Mouse (Mus musculus): ENCODE measurements around the gene Bst1. TPM values are rescaled to one million over a fixed set of nuclear protein-coding genes. Genes with fewer than 3 reads are reported as not detected.
A peak's percentile ranks its signal among the peaks of the same experiment; 100 is the strongest.

Bst1 gene
- total RNA-seq (2014; rRNA removed) (0.08 and 0.76 TPM in 2 replicates), polyA plus RNA-seq (2015; fragmentation: Nextera tagmentation; extraction: Ambion mirVana) (0.11 TPM in 1 of 2 replicates, not detected in the other)

DNA sequence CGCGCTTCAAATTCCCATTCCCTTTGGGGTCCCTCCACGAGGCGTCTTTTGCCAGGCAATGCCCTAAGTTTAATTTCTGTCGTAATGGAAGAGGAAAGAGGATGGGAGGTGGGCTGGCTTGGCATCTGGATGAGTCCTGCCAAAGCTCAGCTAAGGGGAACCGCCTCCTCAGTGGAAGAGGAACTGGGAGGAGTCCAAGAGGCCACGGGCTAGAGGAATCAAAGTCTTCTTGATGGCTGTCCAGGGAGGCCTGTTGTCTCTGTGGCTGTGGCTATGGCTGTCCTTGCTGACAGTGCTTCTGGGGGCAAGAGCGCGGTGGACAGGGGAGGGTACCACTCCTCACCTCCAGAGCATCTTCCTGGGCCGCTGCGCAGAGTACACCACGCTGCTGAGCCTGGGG lies at the start of gene Bst1:
Gene Bst1 (plus strand): TSS at position 191 of the 400 bp plus-strand sequence.
- ATAC-seq (no peak), DNase-seq (no peak)
- H3K27me3 ChIP-seq (ENCODE audit: insufficient read depth, low read length): no peaks in the 10 kb centered on the region
- no peaks in the 10 kb centered on the region for H3K9me3 ChIP-seq (ENCODE audit: low read length)
- TF ChIP-seq CTCF (IDR thresholded peaks at IDR 0.05; ENCODE audit: low read depth): no peak
- no peak within 1 kb of the TSS for H3K4me3 ChIP-seq (ENCODE audit: low read depth, low read length)
- no peaks in the 10 kb centered on the region for H3K4me1 ChIP-seq (ENCODE audit: insufficient read depth)
- H3K27ac ChIP-seq (ENCODE audit: low read depth, low read length): no peak within 1 kb of the TSS
- WGBS: 52% methylated on average over 12 of the region's 12 CpGs
- H3K4me2 ChIP-seq (ENCODE audit: low read depth): no peak within 1 kb of the TSS
- H3K9ac ChIP-seq: no peak within 1 kb of the TSS
- no peaks in the 10 kb centered on the region for H3K36me3 ChIP-seq (ENCODE audit: insufficient read depth)

DNA sequence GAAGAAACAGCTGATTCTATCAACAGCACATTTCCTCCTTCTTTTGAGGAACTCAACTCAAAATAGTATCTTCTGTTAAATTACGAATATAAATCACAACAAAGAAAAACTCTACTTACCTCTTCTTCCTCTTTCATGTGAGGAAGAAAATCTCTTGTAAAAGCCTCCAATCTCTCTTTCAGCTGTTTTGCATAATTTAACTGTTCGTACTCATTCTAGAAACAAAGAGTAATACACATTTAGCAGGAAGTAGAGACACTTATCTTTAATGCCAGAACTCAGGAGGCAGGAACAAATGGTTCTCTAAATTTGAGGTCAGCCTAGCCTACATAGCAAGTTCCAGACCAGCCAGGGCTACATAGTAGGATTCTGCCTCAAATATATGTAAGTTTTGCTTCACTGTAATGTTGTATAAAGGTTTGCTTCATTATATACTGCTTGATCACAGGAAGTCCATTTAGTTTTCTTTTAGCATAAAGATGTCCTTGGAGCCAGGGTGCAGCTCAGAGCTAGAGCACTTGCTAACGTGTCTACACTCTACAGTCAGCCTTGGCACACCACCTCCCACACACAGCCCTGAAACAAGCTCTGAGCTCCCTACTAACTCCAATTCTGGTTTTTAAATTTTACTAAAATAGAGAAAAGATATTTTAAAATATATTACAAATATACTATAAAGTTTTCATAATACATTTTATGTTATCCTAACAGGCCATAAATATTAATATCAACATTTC lies 47.9 kb upstream of the Bst1 start:
- H3K4me3 ChIP-seq (ENCODE audit: low read depth, low read length): no peak overlapping the region
- no peak for ATAC-seq
- no peaks in the 10 kb centered on the region for H3K4me1 ChIP-seq (ENCODE audit: insufficient read depth)
- H3K27me3 ChIP-seq (ENCODE audit: insufficient read depth, low read length): no peaks in the 10 kb centered on the region
- no peak for DNase-seq
- H3K27ac ChIP-seq (ENCODE audit: low read depth, low read length): no peak overlapping the region
- 84% methylated on average over 3 of the region's 3 CpGs for WGBS
- no peaks in the 10 kb centered on the region for H3K9me3 ChIP-seq (ENCODE audit: low read length)
- no peak for TF ChIP-seq CTCF (IDR thresholded peaks at IDR 0.05; ENCODE audit: low read depth)
- H3K9ac ChIP-seq: no peak overlapping the region
- H3K36me3 ChIP-seq (ENCODE audit: insufficient read depth): peaks cover 31% of the 10 kb centered on the region
- H3K4me2 ChIP-seq (ENCODE audit: low read depth): no peak overlapping the region

DNA sequence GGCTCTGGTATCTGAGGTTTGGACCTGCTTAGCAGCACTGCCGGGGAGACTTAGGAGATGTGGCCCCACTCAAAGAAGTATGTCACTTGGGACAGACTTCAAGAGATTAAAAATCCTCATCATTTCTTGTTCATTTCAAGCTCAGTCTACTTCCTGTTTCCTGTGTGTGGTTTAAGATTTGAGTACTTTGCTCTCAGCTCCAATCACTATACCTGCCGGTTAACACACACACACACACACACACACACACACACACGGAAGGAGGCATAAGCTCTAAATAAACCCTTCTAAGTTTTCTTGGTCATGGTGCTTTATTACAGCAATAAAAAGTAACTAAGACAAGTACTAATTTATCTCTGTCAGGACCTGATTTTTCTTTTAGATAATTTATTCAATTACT lies 47.1 kb upstream of the Bst1 start:
- ATAC-seq (no peak), DNase-seq (no peak)
- Histone ChIP-seq H3K4me2 (ENCODE audit: low read depth) (no peak overlapping the region), H3K9ac (no peak overlapping the region), H3K27me3 (ENCODE audit: insufficient read depth, low read length) (no peaks in the 10 kb centered on the region), H3K4me1 (ENCODE audit: insufficient read depth) (no peaks in the 10 kb centered on the region), H3K36me3 (ENCODE audit: insufficient read depth) (peaks cover 31% of the 10 kb centered on the region), H3K27ac (ENCODE audit: low read depth, low read length) (no peak overlapping the region), H3K4me3 (ENCODE audit: low read depth, low read length) (no peak overlapping the region), H3K9me3 (ENCODE audit: low read length) (no peaks in the 10 kb centered on the region)
- no peak for TF ChIP-seq CTCF (IDR thresholded peaks at IDR 0.05; ENCODE audit: low read depth)
- 94% methylated on average over 3 of the region's 3 CpGs for WGBS

DNA sequence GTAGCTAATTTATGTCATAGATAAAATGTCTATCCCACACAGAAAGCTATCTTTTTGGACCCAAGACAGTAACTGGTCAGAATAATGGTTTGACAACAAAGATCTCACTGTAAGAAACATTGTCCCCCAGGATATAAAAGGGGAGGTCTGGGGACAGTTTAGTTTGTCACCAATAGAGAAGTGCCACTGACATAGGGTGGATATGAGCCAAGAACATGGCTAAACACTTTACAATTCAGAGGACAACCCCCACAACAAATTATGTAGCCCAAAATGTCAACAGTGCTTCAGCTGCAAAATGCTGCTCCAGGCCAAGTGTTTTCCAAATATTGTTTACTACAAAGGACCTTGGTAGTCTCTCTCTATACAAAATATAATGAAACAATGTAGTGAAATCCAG lies 42.3 kb upstream of the Bst1 start:
- TF ChIP-seq CTCF (IDR thresholded peaks at IDR 0.05; ENCODE audit: low read depth): no peak
- no peak for ATAC-seq

DNA sequence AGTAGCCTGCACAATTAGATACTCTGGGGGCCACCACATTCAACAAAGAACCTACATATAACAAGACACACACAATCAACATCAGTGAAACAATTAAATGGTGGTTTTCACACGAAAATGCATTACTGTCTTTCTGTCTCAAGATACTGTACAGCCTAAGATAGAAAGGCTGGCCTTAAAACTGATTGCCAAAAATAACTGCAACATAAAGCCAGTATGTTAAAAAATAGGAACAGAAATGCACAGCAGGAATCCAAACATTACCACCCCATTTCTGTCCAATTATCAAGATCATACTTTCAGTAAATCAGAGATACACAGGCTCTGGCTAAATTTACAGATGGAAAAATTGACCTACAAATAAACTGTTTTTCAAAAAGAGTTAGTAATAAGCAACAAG lies 41.7 kb upstream of the Bst1 start:
- Histone ChIP-seq H3K27me3 (ENCODE audit: insufficient read depth, low read length) (no peaks in the 10 kb centered on the region), H3K9ac (no peak overlapping the region), H3K4me2 (ENCODE audit: low read depth) (no peak overlapping the region), H3K4me3 (ENCODE audit: low read depth, low read length) (no peak overlapping the region), H3K36me3 (ENCODE audit: insufficient read depth) (peaks cover under 1% of the 10 kb centered on the region; the same call in 1 of the 2 replicates), H3K27ac (ENCODE audit: low read depth, low read length) (no peak overlapping the region), H3K4me1 (ENCODE audit: insufficient read depth) (peaks cover 20% of the 10 kb centered on the region; the same call in 1 of the 2 replicates), H3K9me3 (ENCODE audit: low read length) (no peaks in the 10 kb centered on the region)
- ATAC-seq (no peak), DNase-seq (no peak)
- TF ChIP-seq CTCF (IDR thresholded peaks at IDR 0.05; ENCODE audit: low read depth): no peak
- WGBS: 31% methylated on average over 1 of the region's 1 CpGs

More for the DNA sequence above, 42.3 kb upstream of the Bst1 start:
- no peak for DNase-seq
- H3K9me3 ChIP-seq (ENCODE audit: low read length): no peaks in the 10 kb centered on the region
- H3K4me1 ChIP-seq (ENCODE audit: insufficient read depth): peaks cover 20% of the 10 kb centered on the region; the same call in 1 of the 2 replicates
- peaks cover 7% of the 10 kb centered on the region; the same call in 1 of the 2 replicates for H3K36me3 ChIP-seq (ENCODE audit: insufficient read depth)
- no peak overlapping the region for H3K4me2 ChIP-seq (ENCODE audit: low read depth)
- H3K27ac ChIP-seq (ENCODE audit: low read depth, low read length): no peak overlapping the region
- H3K9ac ChIP-seq: no peak overlapping the region
- H3K27me3 ChIP-seq (ENCODE audit: insufficient read depth, low read length): no peaks in the 10 kb centered on the region
- no peak overlapping the region for H3K4me3 ChIP-seq (ENCODE audit: low read depth, low read length)

DNA sequence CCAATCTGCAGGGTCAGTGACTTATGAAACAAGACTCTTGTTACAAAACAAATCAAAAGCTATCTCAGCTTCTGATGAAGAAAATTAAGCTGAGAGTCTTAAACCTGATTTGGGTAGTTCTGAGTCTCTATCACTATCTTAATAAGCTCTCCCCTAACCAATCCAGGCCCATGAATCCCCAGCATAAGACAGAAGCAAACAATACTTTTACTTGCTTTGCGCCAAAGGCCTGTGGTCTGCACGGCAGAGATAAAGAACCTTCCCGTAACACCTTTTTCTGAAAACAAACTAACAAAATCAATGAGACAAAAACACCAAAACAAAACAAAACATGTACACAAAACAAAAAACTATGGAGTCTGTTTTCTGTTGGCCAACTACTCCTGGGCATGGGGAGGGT lies 40.1 kb upstream of the Bst1 start:
- no peak for TF ChIP-seq CTCF (IDR thresholded peaks at IDR 0.05; ENCODE audit: low read depth)
- Histone ChIP-seq H3K27me3 (ENCODE audit: insufficient read depth, low read length) (no peaks in the 10 kb centered on the region), H3K4me1 (ENCODE audit: insufficient read depth) (peaks cover 23% of the 10 kb centered on the region; the same call in 1 of the 2 replicates), H3K36me3 (ENCODE audit: insufficient read depth) (no peaks in the 10 kb centered on the region), H3K9me3 (ENCODE audit: low read length) (no peaks in the 10 kb centered on the region), H3K27ac (ENCODE audit: low read depth, low read length) (no peak overlapping the region), H3K4me2 (ENCODE audit: low read depth) (no peak overlapping the region), H3K4me3 (ENCODE audit: low read depth, low read length) (no peak overlapping the region), H3K9ac (no peak overlapping the region)
- ATAC-seq (no peak), DNase-seq (no peak)
- 93% methylated on average over 3 of the region's 3 CpGs for WGBS

DNA sequence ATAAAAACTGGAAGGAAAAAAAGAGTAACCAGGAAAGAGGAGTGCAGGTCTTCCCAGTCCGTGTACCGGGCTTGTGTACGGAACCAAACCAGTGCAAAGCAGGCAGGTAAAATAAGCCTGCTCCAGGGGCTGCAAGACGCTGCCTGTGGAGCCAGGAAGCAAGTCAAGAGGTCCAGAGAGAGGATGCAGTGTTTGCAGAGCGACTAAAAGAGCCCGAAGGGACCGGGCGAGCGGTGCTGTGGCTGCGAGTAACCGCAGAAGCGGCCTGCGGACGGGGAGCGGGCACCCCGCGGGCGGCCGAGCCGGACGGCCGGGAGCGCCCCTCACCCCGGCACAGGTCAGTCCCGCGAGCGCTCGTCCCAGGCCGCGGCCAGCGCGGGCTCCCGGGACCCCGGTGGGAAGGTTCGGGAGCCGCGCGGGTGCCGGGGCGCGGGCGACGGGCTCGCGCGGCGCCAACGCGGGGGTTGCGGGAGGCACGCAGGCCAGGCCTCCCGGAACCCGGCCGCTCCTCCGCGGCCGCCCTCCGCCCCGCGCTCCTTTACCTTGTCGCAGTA lies 37.2 kb upstream of the Bst1 start:
- H3K9me3 ChIP-seq (ENCODE audit: low read length): no peaks in the 10 kb centered on the region
- TF ChIP-seq CTCF (IDR thresholded peaks at IDR 0.05; ENCODE audit: low read depth): no peak
- H3K4me1 ChIP-seq (ENCODE audit: insufficient read depth): peaks cover 23% of the 10 kb centered on the region; the same call in 1 of the 2 replicates
- DNase-seq (no peak), ATAC-seq (peak; percentile 74)
- H3K27me3 ChIP-seq (ENCODE audit: insufficient read depth, low read length): no peaks in the 10 kb centered on the region
- WGBS: 2% methylated on average over 39 of the region's 61 CpGs
- H3K9ac ChIP-seq: peak overlapping the region; percentile 99
- peak overlapping the region; percentile 85 for H3K4me3 ChIP-seq (ENCODE audit: low read depth, low read length)
- H3K4me2 ChIP-seq (ENCODE audit: low read depth): peak overlapping the region; percentile 95
- H3K36me3 ChIP-seq (ENCODE audit: insufficient read depth): no peaks in the 10 kb centered on the region
- peak overlapping the region; percentile 100 for H3K27ac ChIP-seq (ENCODE audit: low read depth, low read length)

Measured in forebrain, postnatal 0 days (tissue).